Mouse (Mus musculus) hindbrain, embryonic 11.5 days (tissue): ENCODE measurements around the gene Pcgf2. TPM values are rescaled to one million over a fixed set of nuclear protein-coding genes. Genes with fewer than 3 reads are reported as not detected.

Experiments
- ATAC-seq: fragments of 200-750 bp; cut with Nextera tagmentation; 2 replicates; pipeline ENCODE4 v1.8.0; 2017; ENCODE audit warnings: mild to moderate bottlenecking, moderate TSS enrichment, moderate library complexity; ENCODE audit not compliant: low FRiP score
- DNase-seq: peaks from one replicate; pipeline ENCODE4 v3.0.0-alpha.2; 2015; ENCODE audit warnings: low spot score
- H3K27ac ChIP-seq: fragments of 300-500 bp; sonication (generic); 2 replicates; pipeline ENCODE4 v1.5.1; 2014; ENCODE audit warnings: mild to moderate bottlenecking, low read depth, low read length
- H3K27me3 ChIP-seq: fragments of 300-500 bp; sonication (generic); 2 replicates; pipeline ENCODE4 v1.6.1; 2014; ENCODE audit warnings: mild to moderate bottlenecking, low read length, moderate library complexity, mixed read lengths; ENCODE audit not compliant: control insufficient read depth, insufficient read depth
- H3K36me3 ChIP-seq: fragments of 300-500 bp; sonication (generic); 2 replicates; pipeline ENCODE4 v1.6.1; 2014; ENCODE audit warnings: mild to moderate bottlenecking, low read length, moderate library complexity, mixed read lengths; ENCODE audit not compliant: control insufficient read depth, insufficient read depth
- H3K4me1 ChIP-seq: fragments of 300-500 bp; sonication (generic); replicated peaks from 2 replicates; pipeline ENCODE4 v1.6.1; 2014; ENCODE audit warnings: low read length, mixed read lengths; ENCODE audit not compliant: control insufficient read depth, insufficient read depth
- H3K4me2 ChIP-seq: fragments of 300-500 bp; sonication (generic); replicated peaks from 2 replicates; pipeline ENCODE4 v1.6.1; 2014; ENCODE audit warnings: mild to moderate bottlenecking, low read depth, low read length
- H3K4me3 ChIP-seq: fragments of 300-500 bp; sonication (generic); 2 replicates; pipeline ENCODE4 v1.5.1; 2014; ENCODE audit warnings: low read depth, low read length
- H3K9ac ChIP-seq: fragments of 300-500 bp; sonication (generic); 2 replicates; pipeline ENCODE4 v1.6.1; 2014; ENCODE audit warnings: low read depth, low read length
- H3K9me3 ChIP-seq: fragments of 300-500 bp; sonication (generic); 2 replicates; pipeline ENCODE4 v1.6.1; 2016; ENCODE audit warnings: low read length; ENCODE audit not compliant: control insufficient read depth
- WGBS: fragments of 180-500 bp; shearing (Covaris S2); extraction: QIAGEN DNeasy Blood & Tissue Kit; methylation state at CpG from one replicate; pipeline ENCODE4 v1.1.7; 2014; 5-methylcytosine and 5-hydroxymethylcytosine counted together
- polyA plus RNA-seq: library from polyadenylated mRNA; unstranded; fragments of >200 nt; fragmentation: Nextera tagmentation; extraction: Ambion mirVana; gene quantifications from 2 replicates; pipeline ENCODE4 v1.2.1, GENCODE M21; 2014

Gene Pcgf2
- polyA plus RNA-seq, 1 experiment from 2014 or later = 16.9 TPM

- Histone ChIP-seq H3K4me2 (no peak overlapping the region), H3K9ac (no peak overlapping the region), H3K36me3 (peaks cover 6% of the 10 kb centered on the region; the same call in 1 of the 2 replicates), H3K27ac (no peak overlapping the region), H3K27me3 (no peaks in the 10 kb centered on the region), H3K4me1 (0 out of 2 replicates have a peak, but pooled peaks cover 3% of the 10 kb centered on the region), H3K4me3 (no peak overlapping the region), H3K9me3 (no peaks in the 10 kb centered on the region)
- 86% methylated on average over 6 of the region's 6 CpGs for whole genome bisulfite sequencing
- ATAC-seq (no peak), DNase-seq (no peak)
Observed at GRCm38 (mm10) chr11:97682504-97683055, 17.7 kb downstream of the Pcgf2 start.

GRCm38 (mm10) chr11:97680430-97680829 is 19.9 kb downstream of the Pcgf2 start:
- ATAC-seq = no peak
- peaks cover 6% of the 10 kb centered on the region; the same call in 1 of the 2 replicates for H3K36me3 ChIP-seq
- H3K4me2 ChIP-seq = no peak overlapping the region
- 84% methylated on average over 12 of the region's 12 CpGs for WGBS
- no peak overlapping the region for H3K27ac ChIP-seq
- no peak overlapping the region for H3K9ac ChIP-seq
- H3K27me3 ChIP-seq = no peaks in the 10 kb centered on the region
- no peak for DNase-seq
- no peaks in the 10 kb centered on the region for H3K9me3 ChIP-seq
- 0 out of 2 replicates have a peak, but pooled peaks cover 1% of the 10 kb centered on the region for H3K4me1 ChIP-seq
- H3K4me3 ChIP-seq = no peak overlapping the region

GRCm38 (mm10) chr11:97678301-97678700 is 22.0 kb downstream of the Pcgf2 start:
- Histone ChIP-seq H3K27ac (no peak overlapping the region), H3K9ac (no peak overlapping the region), H3K27me3 (no peaks in the 10 kb centered on the region), H3K4me3 (no peak overlapping the region), H3K4me2 (no peak overlapping the region), H3K36me3 (peaks cover 10% of the 10 kb centered on the region), H3K9me3 (no peaks in the 10 kb centered on the region), H3K4me1 (no peaks in the 10 kb centered on the region)
- ATAC-seq = no peak
- WGBS = 77% methylated on average over 15 of the region's 15 CpGs
- no peak for DNase-seq

GRCm38 (mm10) chr11:97677842-97678241 is 22.5 kb downstream of the Pcgf2 start:
- Histone ChIP-seq H3K27ac (no peak overlapping the region), H3K4me1 (no peaks in the 10 kb centered on the region), H3K4me2 (no peak overlapping the region), H3K27me3 (no peaks in the 10 kb centered on the region), H3K9ac (no peak overlapping the region), H3K36me3 (peaks cover 10% of the 10 kb centered on the region), H3K9me3 (no peaks in the 10 kb centered on the region), H3K4me3 (no peak overlapping the region)
- DNase-seq = no peak
- ATAC-seq = no peak
- WGBS = 53% methylated on average over 8 of the region's 8 CpGs

GRCm38 (mm10) chr11:97677381-97677780 is 22.9 kb downstream of the Pcgf2 start:
- H3K4me2 ChIP-seq = no peak overlapping the region
- no peak for ATAC-seq
- H3K9ac ChIP-seq = no peak overlapping the region
- WGBS = 51% methylated on average over 15 of the region's 15 CpGs
- H3K4me1 ChIP-seq = no peaks in the 10 kb centered on the region
- peaks cover 12% of the 10 kb centered on the region for H3K36me3 ChIP-seq
- no peak overlapping the region for H3K4me3 ChIP-seq
- H3K9me3 ChIP-seq = no peaks in the 10 kb centered on the region
- no peaks in the 10 kb centered on the region for H3K27me3 ChIP-seq
- no peak overlapping the region for H3K27ac ChIP-seq
- DNase-seq = no peak

GRCm38 (mm10) chr11:97676050-97676754 is 24.1 kb downstream of the Pcgf2 start:
- Histone ChIP-seq H3K4me2 (no peak overlapping the region), H3K27ac (no peak overlapping the region), H3K27me3 (no peaks in the 10 kb centered on the region), H3K9ac (no peak overlapping the region), H3K4me1 (no peaks in the 10 kb centered on the region), H3K9me3 (no peaks in the 10 kb centered on the region), H3K4me3 (no peak overlapping the region), H3K36me3 (peaks cover 13% of the 10 kb centered on the region)
- DNase-seq (no peak), ATAC-seq (no peak)
- 87% methylated on average over 15 of the region's 15 CpGs for WGBS

GRCm38 (mm10) chr11:97673148-97673547 is 27.1 kb downstream of the Pcgf2 start:
- H3K9ac ChIP-seq = no peak overlapping the region

GRCm38 (mm10) chr11:97671177-97671527 is 29.1 kb downstream of the Pcgf2 start:
- peaks cover 14% of the 10 kb centered on the region for H3K36me3 ChIP-seq

More at GRCm38 (mm10) chr11:97673148-97673547, 27.1 kb downstream of the Pcgf2 start:
- Histone ChIP-seq H3K27me3 (no peaks in the 10 kb centered on the region), H3K4me2 (no peak overlapping the region), H3K9me3 (no peaks in the 10 kb centered on the region), H3K36me3 (peaks cover 11% of the 10 kb centered on the region), H3K4me1 (no peaks in the 10 kb centered on the region), H3K27ac (no peak overlapping the region), H3K4me3 (no peak overlapping the region)
- DNase-seq = no peak
- no peak for ATAC-seq
- 79% methylated on average over 11 of the region's 11 CpGs for WGBS

More at GRCm38 (mm10) chr11:97671177-97671527, 29.1 kb downstream of the Pcgf2 start:
- H3K4me2 ChIP-seq = no peak overlapping the region
- no peak for ATAC-seq
- no peak overlapping the region for H3K4me3 ChIP-seq
- no peak overlapping the region for H3K27ac ChIP-seq
- H3K9me3 ChIP-seq = no peaks in the 10 kb centered on the region
- 47% methylated on average over 2 of the region's 2 CpGs for WGBS
- H3K27me3 ChIP-seq = no peaks in the 10 kb centered on the region
- H3K4me1 ChIP-seq = no peaks in the 10 kb centered on the region
- DNase-seq = no peak
- H3K9ac ChIP-seq = no peak overlapping the region
